Mouse (Mus musculus): ENCODE results near the gene Tnfaip2. TPM values are rescaled to one million over a fixed set of nuclear protein-coding genes. Genes with fewer than 3 reads are reported as not detected.

Tnfaip2 gene
- total RNA-seq, 2 experiments from 2014 or later: 41.7 to 48.7 TPM

GRCm38 (mm10) chr12:111443011-111443870 is 972 bp downstream of the Tnfaip2 start:
- intact Hi-C loops (cut with DNase I): no loop called here
- DNase-seq (ENCODE audit: low spot score): no peak

GRCm38 (mm10) chr12:111443921-111444831 is 1.9 kb downstream of the Tnfaip2 start:
- intact Hi-C loops (cut with DNase I): no loop called here
- DNase-seq (ENCODE audit: low spot score): no peak

GRCm38 (mm10) chr12:111445161-111445889 is 3.1 kb downstream of the Tnfaip2 start:
- intact Hi-C loops (cut with DNase I): no loop called here
- no peak for DNase-seq (ENCODE audit: low spot score)

GRCm38 (mm10) chr12:111445890-111446613 is 3.8 kb downstream of the Tnfaip2 start:
- intact Hi-C loops (cut with DNase I): no loop called here

GRCm38 (mm10) chr12:111446745-111447144 is 4.5 kb downstream of the Tnfaip2 start:
- DNase-seq (ENCODE audit: low spot score): no peak
- intact Hi-C loops (cut with DNase I): no loop called here

More at GRCm38 (mm10) chr12:111445890-111446613, 3.8 kb downstream of the Tnfaip2 start:
- no peak for DNase-seq (ENCODE audit: low spot score)

- DNase-seq (ENCODE audit: low spot score): no peak
- intact Hi-C loops (cut with DNase I): no loop called here
Observed at GRCm38 (mm10) chr12:111447350-111447749, 5.1 kb downstream of the Tnfaip2 start.

- no peak for DNase-seq (ENCODE audit: low spot score)
- intact Hi-C loops (cut with DNase I): no loop called here
Observed at GRCm38 (mm10) chr12:111447898-111448760, 5.9 kb downstream of the Tnfaip2 start.

GRCm38 (mm10) chr12:111448931-111449705 is 6.8 kb downstream of the Tnfaip2 start:
- intact Hi-C loops (cut with DNase I): no loop called here
- no peak for DNase-seq (ENCODE audit: low spot score)

GRCm38 (mm10) chr12:111450359-111450758 is 8.1 kb downstream of the Tnfaip2 start:
- peak; percentile 67 for DNase-seq (ENCODE audit: low spot score)
- intact Hi-C loops (cut with DNase I): no loop called here

- no peak for DNase-seq (ENCODE audit: low spot score)
- intact Hi-C loops (cut with DNase I): no loop called here
Observed at GRCm38 (mm10) chr12:111451561-111451960, 9.3 kb downstream of the Tnfaip2 start.

GRCm38 (mm10) chr12:111454021-111454420 is 11.8 kb downstream of the Tnfaip2 start:
- DNase-seq (ENCODE audit: low spot score): no peak
- intact Hi-C loops (cut with DNase I): no loop called here

- intact Hi-C loops (cut with DNase I): no loop called here
- no peak for DNase-seq (ENCODE audit: low spot score)
Observed at GRCm38 (mm10) chr12:111454543-111455280, 12.4 kb downstream of the Tnfaip2 start.

GRCm38 (mm10) chr12:111455311-111455846 is 13.1 kb downstream of the Tnfaip2 start:
- DNase-seq (ENCODE audit: low spot score): no peak
- intact Hi-C loops (cut with DNase I): no loop called here

- intact Hi-C loops (cut with DNase I): no loop called here
- DNase-seq (ENCODE audit: low spot score): no peak
Observed at GRCm38 (mm10) chr12:111455860-111456259, 13.6 kb downstream of the Tnfaip2 start.

GRCm38 (mm10) chr12:111457742-111458141 is 15.5 kb downstream of the Tnfaip2 start:
- intact Hi-C loops (cut with DNase I): no loop called here
- DNase-seq (ENCODE audit: low spot score): no peak

GRCm38 (mm10) chr12:111463570-111463969 is 21.3 kb downstream of the Tnfaip2 start:
- no peak for DNase-seq (ENCODE audit: low spot score)

GRCm38 (mm10) chr12:111466369-111466768 is 24.1 kb downstream of the Tnfaip2 start:
- intact Hi-C loops (cut with DNase I): no loop called here
- DNase-seq (ENCODE audit: low spot score): no peak

More at GRCm38 (mm10) chr12:111463570-111463969, 21.3 kb downstream of the Tnfaip2 start:
- intact Hi-C loops (cut with DNase I): no loop called here
